Mouse (Mus musculus): ENCODE results near the gene Sos1. TPM values are rescaled to one million over a fixed set of nuclear protein-coding genes. Genes with fewer than 3 reads are reported as not detected.

Sos1 gene
- total and polyA plus RNA-seq, 3 experiments, result 4.0 to 10.7 (median 4.7) TPM

GRCm38 (mm10) chr17:80490166-80490565, 9.9 kb upstream of the Sos1 start:
- Histone ChIP-seq H3K36me3 (replicated peaks in 1 of 2; ENCODE audit: control insufficient read depth in 1 of 2, insufficient read depth in 1 of 2, low read length in 1 of 2) (no peaks in the 10 kb centered on the region), H3K9ac (ENCODE audit: insufficient read depth, low read depth) (no peak overlapping the region), H3K4me1 (ENCODE audit: control insufficient read depth in 1 of 2, insufficient read depth in 2 of 2) (no peaks in the 10 kb centered on the region), H3K4me3 (replicated peaks in 1 of 3; ENCODE audit: low read depth in 2 of 3, low read length in 2 of 3, poor library complexity in 1 of 3) (no peak overlapping the region), H3K27me3 (replicated peaks) (no peaks in the 10 kb centered on the region), H3K9me3 (replicated peaks; ENCODE audit: low read length) (peaks cover 2% of the 10 kb centered on the region), H3K27ac (ENCODE audit: insufficient read depth, low read depth) (no peak overlapping the region), H3K4me2 (ENCODE audit: insufficient read depth, low read depth, poor library complexity, severe bottlenecking) (no peak overlapping the region), H3K79me2 (replicated peaks; ENCODE audit: control insufficient read depth, extremely low read depth, insufficient read depth, poor library complexity, severe bottlenecking) (no peaks in the 10 kb centered on the region)
- in situ Hi-C loops (cut with MboI; ENCODE audit: low pct_ligation_motif_present, low pct_unique_long_range_greater_than_20kb, low sequenced_read_pairs) (no loop called here), dilution Hi-C loops (cut with MboI; ENCODE audit: extremely low pct_ligation_motif_present, extremely low pct_unique_long_range_greater_than_20kb, low sequenced_read_pairs) (no loop called here)
- TF ChIP-seq UBTF (IDR thresholded peaks at IDR 0.05; ENCODE audit: low read depth, low read length) (no peak), MAX (IDR thresholded peaks at IDR 0.05; ENCODE audit: low read length) (no peak), ZC3H11A (IDR thresholded peaks at IDR 0.05; ENCODE audit: low read depth, low read length) (no peak), MEF2A (IDR thresholded peaks at IDR 0.05; ENCODE audit: borderline replicate concordance, low read depth, low read length) (no peak), POLR2A (IDR thresholded peaks at IDR 0.05; ENCODE audit: low read depth, low read length) (no peak), MAZ (IDR thresholded peaks at IDR 0.05; ENCODE audit: low read depth, low read length) (no peak), EP300 (IDR thresholded peaks at IDR 0.05; ENCODE audit: low read length) (no peak), ZKSCAN1 (IDR thresholded peaks at IDR 0.05; ENCODE audit: borderline replicate concordance, low read depth, low read length) (no peak), GABPA (IDR thresholded peaks at IDR 0.05; ENCODE audit: insufficient replicate concordance, low read depth, low read length) (no peak), MXI1 (IDR thresholded peaks at IDR 0.05; ENCODE audit: low read depth, low read length) (no peak), KAT2A (IDR thresholded peaks at IDR 0.05; ENCODE audit: insufficient replicate concordance, low read length) (no peak), CHD2 (IDR thresholded peaks at IDR 0.05; ENCODE audit: low read length) (no peak), PAX5 (IDR thresholded peaks at IDR 0.05; ENCODE audit: low read length) (no peak), POLR2AphosphoS2 (IDR thresholded peaks at IDR 0.05; ENCODE audit: low read depth, low read length) (no peak), ZNF384 (IDR thresholded peaks at IDR 0.05; ENCODE audit: low read depth, low read length) (no peak), SIN3A (IDR thresholded peaks at IDR 0.05; ENCODE audit: low read length) (no peak)
- no peak for DNase-seq (ENCODE audit: extremely low read depth)

- no peak for DNase-seq (ENCODE audit: extremely low read depth)
Observed at GRCm38 (mm10) chr17:80488918-80489317, 8.7 kb upstream of the Sos1 start.

More at GRCm38 (mm10) chr17:80488918-80489317, 8.7 kb upstream of the Sos1 start:
- in situ Hi-C loops (cut with MboI; ENCODE audit: low pct_ligation_motif_present, low pct_unique_long_range_greater_than_20kb, low sequenced_read_pairs), result loop anchor here (10.0 kb wide), 1 partner anchor 66 kb away; no protein-coding TSS in a partner anchor
- no peak overlapping the region for H3K4me3 ChIP-seq (replicated peaks in 1 of 3; ENCODE audit: low read depth in 2 of 3, low read length in 2 of 3, poor library complexity in 1 of 3)
- no peak overlapping the region for H3K27ac ChIP-seq (ENCODE audit: insufficient read depth, low read depth)
- no peak overlapping the region for H3K9ac ChIP-seq (ENCODE audit: insufficient read depth, low read depth)
- TF ChIP-seq CHD1 (IDR thresholded peaks at IDR 0.05; ENCODE audit: low read depth, low read length) (no peak), MAZ (IDR thresholded peaks at IDR 0.05; ENCODE audit: low read depth, low read length) (no peak), MXI1 (IDR thresholded peaks at IDR 0.05; ENCODE audit: low read depth, low read length) (no peak), TCF12 (IDR thresholded peaks at IDR 0.05; ENCODE audit: low read depth, low read length) (no peak), IRF4 (IDR thresholded peaks at IDR 0.05; ENCODE audit: low read depth, low read length) (no peak), NELFE (IDR thresholded peaks at IDR 0.05; ENCODE audit: low read depth, low read length) (no peak), E2F4 (IDR thresholded peaks at IDR 0.05; ENCODE audit: insufficient replicate concordance, low read depth, low read length) (no peak), ETS1 (conservative IDR thresholded peaks at IDR 0.05; ENCODE audit: low read depth, low read length) (no peak), BHLHE40 (IDR thresholded peaks at IDR 0.05; ENCODE audit: low read depth, low read length) (no peak), MYC (IDR thresholded peaks at IDR 0.05; ENCODE audit: low read depth, low read length) (no peak)
- no peaks in the 10 kb centered on the region for H3K27me3 ChIP-seq (replicated peaks)
- H3K79me2 ChIP-seq (replicated peaks; ENCODE audit: control insufficient read depth, extremely low read depth, insufficient read depth, poor library complexity, severe bottlenecking), result no peaks in the 10 kb centered on the region
- dilution Hi-C loops (cut with MboI; ENCODE audit: extremely low pct_ligation_motif_present, extremely low pct_unique_long_range_greater_than_20kb, low sequenced_read_pairs), result no loop called here
- H3K4me1 ChIP-seq (ENCODE audit: control insufficient read depth in 1 of 2, insufficient read depth in 2 of 2), result 0 out of 4 replicates have a peak, but pooled peaks cover 0 to 2% of the 10 kb centered on the region in 2 experiments
- peaks cover 1% of the 10 kb centered on the region for H3K9me3 ChIP-seq (replicated peaks; ENCODE audit: low read length)
- no peak overlapping the region for H3K4me2 ChIP-seq (ENCODE audit: insufficient read depth, low read depth, poor library complexity, severe bottlenecking)
- no peaks in the 10 kb centered on the region for H3K36me3 ChIP-seq (replicated peaks in 1 of 2; ENCODE audit: control insufficient read depth in 1 of 2, insufficient read depth in 1 of 2, low read length in 1 of 2)

All from CH12.LX (cell line).